Mouse (Mus musculus) heart, embryonic 14.5 days (tissue): ENCODE data around the gene Agfg2. TPM values are rescaled to one million over a fixed set of nuclear protein-coding genes. Genes with fewer than 3 reads are reported as not detected.
A peak's percentile ranks its signal among the peaks of the same experiment; 100 is the strongest.

Source experiments
- ATAC-seq: fragments of 200-750 bp; cut with Nextera tagmentation; 2 replicates; pipeline ENCODE4 v1.8.0; 2017; ENCODE audit warnings: low read depth, moderate TSS enrichment; ENCODE audit not compliant: insufficient number of reproducible peaks, insufficient read depth, low FRiP score
- H3K27ac ChIP-seq, 2 experiments: fragments of 200-500 bp in 1 of 2; fragments of 300-500 bp in 1 of 2; sonication (generic) in 1 of 2; replicated peaks in 1 of 2; 2 replicates each; pipeline ENCODE4 v1.5.1; 2012 to 2014; ENCODE audit warnings: low read depth in 2 of 2, low read length in 2 of 2, control low read depth in 1 of 2, mild to moderate bottlenecking in 1 of 2, mixed read lengths in 1 of 2; ENCODE audit not compliant: control insufficient read depth in 1 of 2, insufficient read depth in 1 of 2
- H3K27me3 ChIP-seq: fragments of 300-500 bp; sonication (generic); 2 replicates; pipeline ENCODE4 v1.6.1; 2014; ENCODE audit warnings: mild to moderate bottlenecking, low read length, control low read depth; ENCODE audit not compliant: control insufficient read depth, insufficient read depth
- H3K36me3 ChIP-seq: fragments of 300-500 bp; sonication (generic); 2 replicates; pipeline ENCODE4 v1.6.1; 2014; ENCODE audit warnings: mild to moderate bottlenecking, control low read depth, low read length, mixed read lengths; ENCODE audit not compliant: control insufficient read depth, insufficient read depth
- H3K4me1 ChIP-seq, 2 experiments: fragments of 200-500 bp in 1 of 2; fragments of 300-500 bp in 1 of 2; sonication (generic) in 1 of 2; 2 replicates each; pipeline ENCODE4 v1.6.1; 2012 to 2014; ENCODE audit warnings: low read length in 2 of 2, control low read depth in 1 of 2, mixed read lengths in 1 of 2; ENCODE audit not compliant: control insufficient read depth in 2 of 2, insufficient read depth in 2 of 2
- H3K4me2 ChIP-seq: fragments of 300-500 bp; sonication (generic); 2 replicates; pipeline ENCODE4 v1.6.1; 2014; ENCODE audit warnings: mild to moderate bottlenecking, low read length
- H3K4me3 ChIP-seq, 2 experiments: fragments of 200-500 bp in 1 of 2; fragments of 300-500 bp in 1 of 2; sonication (generic) in 1 of 2; 2 replicates each; pipeline ENCODE4 v1.5.1; 2012 to 2014; ENCODE audit warnings: low read length in 2 of 2, mild to moderate bottlenecking in 2 of 2, control low read depth in 1 of 2, low read depth in 1 of 2, moderate library complexity in 1 of 2; ENCODE audit not compliant: control insufficient read depth in 1 of 2, insufficient read depth in 1 of 2
- H3K9ac ChIP-seq: fragments of 300-500 bp; sonication (generic); 2 replicates; pipeline ENCODE4 v1.6.1; 2014; ENCODE audit warnings: mild to moderate bottlenecking, low read length
- H3K9me3 ChIP-seq: fragments of 300-500 bp; sonication (generic); 2 replicates; pipeline ENCODE4 v1.6.1; 2016; ENCODE audit warnings: low read length, control low read depth; ENCODE audit not compliant: control insufficient read depth
- WGBS: fragments of 180-500 bp; shearing (Covaris S2); extraction: QIAGEN DNeasy Blood & Tissue Kit; methylation state at CpG from one replicate; pipeline ENCODE4 v1.1.7; 2014; 5-methylcytosine and 5-hydroxymethylcytosine counted together
- polyA plus RNA-seq: library from polyadenylated mRNA; unstranded; fragments of >200 nt; fragmentation: Nextera tagmentation; extraction: Ambion mirVana; gene quantifications from 2 replicates; pipeline ENCODE4 v1.2.1, GENCODE M21; 2014

Agfg2 gene
- polyA plus RNA-seq, 1 experiment from 2014 or later: 10.7 TPM

DNA sequence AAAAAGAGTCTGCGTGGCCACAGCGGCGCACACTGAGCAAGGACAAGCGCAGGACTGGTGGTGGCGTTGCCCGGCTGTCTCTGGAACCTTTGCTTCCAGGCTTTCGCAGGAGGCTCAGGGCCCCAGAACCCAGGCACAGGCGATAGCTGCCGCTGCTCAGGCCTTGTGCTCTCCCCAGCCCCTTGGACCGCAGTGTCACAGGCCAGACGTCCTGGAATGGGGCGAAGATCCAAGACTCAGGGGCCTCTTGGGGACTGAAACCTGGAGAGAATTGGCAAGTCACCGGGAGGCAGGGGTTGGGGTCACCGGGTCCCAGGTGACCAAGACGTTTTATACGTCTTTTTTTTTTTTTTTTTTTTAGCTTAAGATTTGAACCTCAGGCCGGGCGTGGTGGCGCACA is 40.0 kb downstream of the Agfg2 start:
- Histone ChIP-seq H3K27me3 (peaks cover 28% of the 10 kb centered on the region), H3K4me2 (peak overlapping the region; percentile 72), H3K4me1 (peaks cover 2 to 19% of the 10 kb centered on the region in 2 experiments; a peak in 3 of 4 replicates), H3K27ac (no peak overlapping the region), H3K36me3 (peaks cover 27% of the 10 kb centered on the region), H3K9me3 (no peaks in the 10 kb centered on the region), H3K9ac (no peak overlapping the region), H3K4me3 (no peak overlapping the region)
- 38% methylated on average over 19 of the region's 19 CpGs for WGBS
- ATAC-seq: no peak

DNA sequence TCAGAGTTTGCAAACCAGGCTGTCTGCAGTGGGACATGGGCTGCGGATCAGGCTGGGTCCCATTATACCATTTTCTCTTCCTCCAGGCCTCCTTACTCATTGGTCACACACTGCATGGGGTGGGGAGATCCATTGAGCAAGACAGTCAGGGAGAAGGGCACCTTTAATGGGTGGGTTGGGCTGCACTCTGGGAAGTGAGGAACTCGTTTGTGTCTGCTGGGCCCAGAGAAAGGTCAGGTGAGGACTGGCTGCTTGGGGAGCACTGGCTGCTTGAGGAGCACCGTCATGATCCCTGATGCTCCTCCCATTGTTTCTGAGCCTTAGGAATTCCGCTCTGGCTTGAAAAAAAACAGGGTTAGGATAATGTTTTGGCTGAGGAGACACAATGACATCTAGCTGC is 41.6 kb downstream of the Agfg2 start:
- Histone ChIP-seq H3K9me3 (no peaks in the 10 kb centered on the region), H3K4me1 (peaks cover 0 to 12% of the 10 kb centered on the region in 2 experiments; a peak in 3 of 4 replicates), H3K36me3 (peaks cover 43% of the 10 kb centered on the region), H3K27ac (no peak overlapping the region), H3K4me3 (no peak overlapping the region), H3K4me2 (no peak overlapping the region), H3K27me3 (peaks cover 28% of the 10 kb centered on the region), H3K9ac (no peak overlapping the region)
- no peak for ATAC-seq
- 45% methylated on average over 4 of the region's 4 CpGs for WGBS

DNA sequence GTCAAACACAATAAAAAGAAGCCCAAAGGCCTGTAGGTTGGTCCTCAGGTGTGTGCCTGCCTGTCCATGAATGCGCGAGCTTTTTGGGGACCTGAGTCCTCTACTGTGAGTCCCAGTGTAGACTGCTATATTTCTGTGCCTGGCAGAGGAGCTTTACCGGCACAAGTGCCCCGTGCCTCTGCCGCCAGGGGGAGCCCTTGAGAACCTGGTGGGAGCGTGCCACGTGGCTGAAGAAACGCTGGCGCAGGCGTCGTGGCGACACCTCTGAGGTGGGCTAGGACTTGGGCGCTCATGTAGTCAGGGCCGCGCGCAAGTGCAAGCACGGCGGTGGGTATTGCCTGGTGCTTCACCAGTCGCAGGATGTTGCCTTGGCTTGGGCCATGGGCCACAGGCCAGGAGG is 43.5 kb downstream of the Agfg2 start, which contains the start of gene Sap25:
Sap25 (plus strand) TSS at position 281 of the 400 bp plus-strand sequence.
- Histone ChIP-seq H3K27me3 (peaks cover 23% of the 10 kb centered on the region), H3K4me3 (no peak within 1 kb of the TSS), H3K4me1 (peaks cover 0 to 8% of the 10 kb centered on the region in 2 experiments; a peak in 3 of 4 replicates), H3K4me2 (no peak within 1 kb of the TSS), H3K9ac (no peak within 1 kb of the TSS), H3K9me3 (no peaks in the 10 kb centered on the region), H3K27ac (no peak within 1 kb of the TSS), H3K36me3 (peaks cover 61% of the 10 kb centered on the region)
- ATAC-seq: no peak
- 87% methylated on average over 19 of the region's 19 CpGs for WGBS

DNA sequence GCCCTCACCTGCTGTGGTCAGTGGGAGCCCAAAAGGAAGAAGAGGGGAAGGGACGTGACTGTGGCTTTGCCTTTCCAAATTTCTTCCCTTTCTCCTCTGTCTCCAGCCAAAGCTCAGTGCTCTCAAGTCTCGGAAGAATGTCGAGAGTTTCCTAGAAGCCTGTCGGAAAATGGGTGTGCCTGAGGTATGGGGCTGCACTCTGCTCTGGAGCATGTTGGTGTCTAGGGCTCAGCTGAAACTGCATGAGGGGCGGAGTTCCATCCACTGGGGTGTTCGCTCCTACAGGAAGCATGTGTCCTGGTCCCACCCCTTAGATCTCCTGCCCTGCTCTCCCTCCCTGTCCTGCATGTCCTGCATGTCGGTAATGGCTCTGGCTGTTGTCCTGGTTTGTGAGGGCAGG is 45.1 kb downstream of the Agfg2 start:
- peaks cover 10% of the 10 kb centered on the region for H3K27me3 ChIP-seq

DNA sequence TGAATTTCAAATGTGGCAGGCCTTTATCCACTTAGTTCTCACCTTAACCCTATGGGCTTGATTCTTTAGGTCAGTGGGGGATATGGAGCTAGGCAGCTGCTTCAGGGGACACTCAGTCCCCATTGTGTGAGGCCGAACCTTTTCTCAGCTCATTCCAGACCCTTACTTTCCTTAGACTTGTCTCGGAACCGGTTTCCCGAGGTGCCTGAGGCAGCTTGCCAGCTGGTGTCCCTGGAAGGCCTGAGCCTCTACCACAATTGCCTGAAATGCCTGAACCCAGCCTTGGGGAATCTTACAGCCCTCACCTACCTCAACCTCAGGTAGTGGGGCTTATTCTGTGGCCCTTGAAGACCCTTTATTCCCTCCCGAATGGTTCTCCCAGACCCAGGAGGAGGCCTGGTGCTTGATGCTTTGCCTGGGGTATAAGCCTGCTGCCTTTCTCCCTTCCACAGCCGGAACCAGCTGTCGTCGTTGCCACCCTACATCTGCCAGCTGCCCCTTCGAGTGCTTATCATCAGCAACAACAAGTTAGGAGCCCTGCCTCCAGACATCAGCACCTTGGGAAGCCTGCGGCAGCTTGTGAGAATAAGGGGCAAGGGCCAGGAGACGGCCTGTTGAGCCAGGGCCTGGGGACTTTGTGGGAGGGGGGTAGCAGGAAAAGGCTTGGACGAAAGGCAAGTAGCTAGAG is 51.0 kb downstream of the Agfg2 start:
- no peak overlapping the region for H3K4me3 ChIP-seq
- peaks cover 63% of the 10 kb centered on the region for H3K36me3 ChIP-seq
- no peak overlapping the region for H3K9ac ChIP-seq
- H3K27me3 ChIP-seq: no peaks in the 10 kb centered on the region
- no peak for ATAC-seq
- WGBS: 64% methylated on average over 12 of the region's 12 CpGs
- H3K4me1 ChIP-seq: peaks cover 18 to 29% of the 10 kb centered on the region in 2 experiments
- H3K4me2 ChIP-seq: no peak overlapping the region
- H3K27ac ChIP-seq: no peak overlapping the region
- no peaks in the 10 kb centered on the region for H3K9me3 ChIP-seq

More for the DNA sequence above, 45.1 kb downstream of the Agfg2 start:
- H3K4me3 ChIP-seq: no peak overlapping the region
- H3K4me1 ChIP-seq: no peaks in the 10 kb centered on the region
- whole genome bisulfite sequencing: 66% methylated on average over 7 of the region's 7 CpGs
- ATAC-seq: no peak
- H3K27ac ChIP-seq: no peak overlapping the region
- H3K36me3 ChIP-seq: peaks cover 75% of the 10 kb centered on the region
- H3K9ac ChIP-seq: no peak overlapping the region
- no peak overlapping the region for H3K4me2 ChIP-seq
- H3K9me3 ChIP-seq: no peaks in the 10 kb centered on the region

DNA sequence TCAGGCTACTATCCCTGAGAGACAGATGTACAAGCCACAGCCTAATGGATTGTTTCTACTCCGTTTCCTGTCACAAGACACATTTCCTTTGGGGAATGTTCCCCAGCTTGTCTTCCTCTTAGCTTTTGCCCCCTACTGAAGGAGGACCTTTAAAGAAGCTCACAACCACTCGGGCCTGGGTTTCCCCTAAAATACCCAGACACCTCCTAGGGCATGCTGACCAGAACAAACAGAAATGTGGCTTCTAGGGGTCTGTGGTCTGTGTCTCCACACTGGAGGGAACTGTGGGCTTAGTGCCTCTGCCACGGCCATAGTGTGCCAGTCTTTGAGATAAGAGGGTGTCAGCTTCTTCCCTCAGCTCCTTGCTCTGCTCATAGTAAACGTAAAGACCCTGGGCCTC is 52.9 kb downstream of the Agfg2 start:
- Histone ChIP-seq H3K27me3 (no peaks in the 10 kb centered on the region), H3K4me1 (peaks cover 21 to 29% of the 10 kb centered on the region in 2 experiments), H3K36me3 (peaks cover 44% of the 10 kb centered on the region), H3K9me3 (no peaks in the 10 kb centered on the region), H3K4me3 (no peak overlapping the region), H3K9ac (peak overlapping the region; percentile 25; the same call in 1 of the 2 replicates), H3K4me2 (peak overlapping the region; percentile 96), H3K27ac (peak overlapping the region; percentile 65 to 70)
- no peak for ATAC-seq
- 52% methylated on average over 4 of the region's 4 CpGs for whole genome bisulfite sequencing

DNA sequence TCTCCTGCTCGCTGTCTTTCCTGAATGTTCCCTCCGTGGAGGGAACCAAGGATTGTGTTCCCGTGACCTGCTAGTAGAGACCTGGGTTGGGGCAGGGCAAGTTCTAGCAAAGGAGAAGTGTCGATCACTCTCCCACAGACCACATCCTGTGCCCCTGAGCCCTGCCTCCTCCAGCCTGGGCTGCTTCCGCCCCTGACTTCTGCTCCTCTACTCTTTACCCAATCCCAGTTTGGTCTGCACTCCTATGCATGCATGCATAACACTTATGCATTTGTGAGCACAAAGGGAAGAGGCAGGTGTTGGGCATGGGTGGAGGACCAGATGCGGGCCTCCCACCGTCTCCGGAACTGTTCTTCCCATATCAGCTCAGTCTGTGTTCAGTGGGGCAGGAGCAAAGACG is 53.4 kb downstream of the Agfg2 start:
- Histone ChIP-seq H3K36me3 (peaks cover 39% of the 10 kb centered on the region), H3K9me3 (no peaks in the 10 kb centered on the region), H3K9ac (peak overlapping the region; percentile 95; the same call in 1 of the 2 replicates), H3K4me2 (peak overlapping the region; percentile 96), H3K27ac (peak overlapping the region; percentile 65 to 70), H3K4me3 (peak overlapping the region in 1 of 2 experiments; percentile 87; a peak in 1 of 4 replicates), H3K4me1 (peaks cover 21 to 29% of the 10 kb centered on the region in 2 experiments), H3K27me3 (no peaks in the 10 kb centered on the region)
- WGBS: 49% methylated on average over 9 of the region's 9 CpGs
- no peak for ATAC-seq
